Mouse (Mus musculus) lung, adult 18-20 months (tissue): Measurements from ENCODE around the gene Spg11.

Experiments
- DNase-seq, 2 experiments: peaks; one replicate each; pipeline ENCODE4 v3.0.0; 2022; ENCODE audit warnings: mixed read lengths in 2 of 2

The Spg11 gene

DNA sequence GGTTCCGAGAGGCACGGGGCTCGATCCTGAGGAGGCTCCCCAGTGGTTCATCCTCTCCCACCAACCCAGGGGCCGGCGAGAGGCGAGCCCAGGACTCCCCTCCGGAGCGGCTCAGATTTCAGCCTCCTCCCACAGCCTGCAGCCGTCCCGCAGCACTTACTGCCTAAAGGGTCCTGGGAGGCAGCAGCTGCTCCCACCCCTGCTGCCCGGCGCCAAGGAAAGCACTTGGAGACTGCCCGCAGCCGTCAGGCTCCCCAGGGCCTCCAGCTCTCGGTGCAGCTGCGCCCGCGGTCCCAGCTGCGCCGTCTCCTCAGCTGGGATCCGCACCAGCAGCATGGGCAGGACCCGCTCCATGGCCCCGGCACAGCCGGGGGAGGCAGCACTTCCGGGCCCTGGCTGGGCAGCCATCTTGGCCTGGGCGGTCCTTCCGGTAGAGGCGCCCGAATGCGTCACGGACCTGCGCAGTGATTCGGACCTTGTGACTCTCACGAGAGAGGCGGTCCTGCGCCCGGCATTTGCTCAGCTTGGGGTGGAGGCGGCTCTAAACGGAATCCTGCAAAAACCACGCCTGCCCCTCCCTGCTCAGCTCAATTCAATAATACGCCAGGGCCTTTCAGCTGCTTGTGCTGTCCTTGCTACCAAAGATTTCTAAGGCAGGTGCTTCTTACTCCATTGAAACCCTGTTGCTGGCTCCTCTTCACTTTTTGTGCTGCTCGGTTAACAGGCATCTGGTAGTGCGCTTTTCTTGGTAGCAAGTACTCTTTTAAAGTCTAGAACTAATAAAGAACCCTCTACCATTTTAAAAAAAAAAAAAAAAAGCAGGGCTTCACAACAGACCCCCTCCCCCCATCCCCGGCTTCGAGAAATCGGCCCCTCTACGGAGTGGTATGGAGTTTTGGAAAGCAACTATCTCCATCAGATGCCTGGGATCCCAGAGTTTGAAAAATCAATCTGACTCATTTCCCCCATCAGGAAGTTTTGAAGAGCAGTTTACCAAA is at the start of gene Spg11:
TSS of gene Spg11 (minus strand) at position 426 of the 998 bp plus-strand sequence.
- peak; percentile 98 for DNase-seq

DNA sequence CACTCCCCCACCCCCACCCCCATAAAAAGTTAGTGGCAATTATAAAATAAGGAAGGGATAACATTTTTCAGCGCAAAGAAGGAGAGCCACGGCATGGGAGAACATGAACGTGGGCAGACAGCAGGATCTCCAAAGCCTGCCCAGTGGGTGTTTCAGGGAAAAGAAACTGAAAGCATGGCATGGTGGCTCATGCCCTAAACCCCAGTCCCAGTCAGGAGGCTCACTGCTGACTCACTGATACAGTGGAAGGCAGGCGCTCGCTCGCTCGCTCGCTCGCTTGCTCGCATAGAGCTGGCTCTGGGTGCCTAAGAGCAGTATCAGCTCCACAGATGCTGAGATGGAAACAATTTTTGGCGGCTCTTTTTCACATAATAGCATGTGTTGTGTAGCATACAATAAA is 46.1 kb upstream of the Spg11 start:
- DNase-seq, result no peak

DNA sequence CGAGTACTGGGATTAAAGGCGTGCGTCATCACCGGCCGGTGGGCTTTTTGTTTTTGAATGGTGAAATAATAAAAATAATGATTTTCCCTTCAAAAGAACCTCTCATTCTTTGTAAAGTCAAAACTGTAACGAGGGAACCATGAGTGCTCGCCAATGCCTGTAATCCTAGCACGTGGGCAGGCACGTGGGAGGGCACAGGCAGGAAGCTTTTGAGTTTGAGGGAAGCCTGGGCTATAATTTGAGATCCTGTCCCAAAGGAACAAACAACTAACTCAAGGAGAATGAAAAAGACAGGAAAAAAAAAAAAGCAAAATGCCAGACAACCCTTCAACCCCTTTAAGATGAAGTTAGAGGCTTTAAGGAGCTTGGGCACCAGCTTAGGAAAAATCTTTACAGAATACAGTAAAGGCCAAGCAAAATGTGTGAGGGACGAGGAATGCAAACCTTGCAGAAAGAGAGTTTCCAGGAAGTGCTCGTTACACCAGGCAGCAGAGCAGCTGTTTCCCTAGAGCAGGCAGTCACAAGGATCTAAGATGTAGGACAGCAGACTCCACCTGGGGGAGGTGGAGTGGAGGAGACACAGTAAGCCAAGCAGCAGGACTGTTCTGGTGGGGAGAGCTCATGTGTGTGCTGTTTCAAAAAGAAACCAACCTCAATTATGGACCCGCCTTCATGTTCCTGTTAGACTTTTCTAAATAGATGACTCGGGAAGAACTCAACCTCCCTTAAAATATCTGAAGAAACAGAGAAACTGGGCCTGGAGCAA is 45.4 kb upstream of the Spg11 start:
- DNase-seq, result no peak

DNA sequence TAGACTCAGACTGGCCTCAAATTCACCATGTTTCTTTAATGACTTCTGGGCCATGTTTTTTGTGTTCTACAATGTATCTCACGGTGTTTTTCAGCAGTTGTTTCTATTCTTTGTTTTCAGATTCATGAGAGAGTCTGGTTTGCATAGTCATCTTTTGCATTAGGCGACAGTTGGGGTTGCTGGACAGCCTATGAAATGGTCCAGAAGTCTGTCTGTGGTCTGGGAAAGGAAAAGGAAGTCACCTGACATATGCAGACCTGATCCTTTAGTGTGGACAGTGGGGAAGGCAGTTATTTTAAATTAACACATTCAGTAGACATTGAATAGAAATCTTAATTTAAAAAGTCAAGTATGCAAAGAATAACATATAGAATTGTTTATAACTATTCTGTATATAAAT is 44.3 kb upstream of the Spg11 start:
- DNase-seq, result no peak

DNA sequence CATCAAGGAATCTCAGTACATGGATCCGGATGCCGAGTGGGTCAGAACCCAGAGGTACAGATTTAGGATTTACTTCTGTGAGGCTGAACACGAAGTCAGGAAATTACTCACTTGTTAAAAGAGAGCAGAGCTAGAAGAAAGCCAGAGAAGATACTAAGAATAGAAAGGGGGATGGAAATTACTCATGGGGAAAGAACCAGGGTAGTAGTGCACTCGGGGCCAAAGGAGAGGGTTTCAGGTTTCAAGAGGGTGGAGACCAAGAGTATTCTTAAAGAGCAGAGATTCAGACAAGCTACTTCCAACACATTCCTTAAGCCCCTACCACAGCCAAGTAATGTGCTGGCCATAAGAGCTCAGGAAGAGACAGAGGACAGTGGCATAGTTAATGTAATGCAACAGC is 43.4 kb upstream of the Spg11 start:
- no peak for DNase-seq

DNA sequence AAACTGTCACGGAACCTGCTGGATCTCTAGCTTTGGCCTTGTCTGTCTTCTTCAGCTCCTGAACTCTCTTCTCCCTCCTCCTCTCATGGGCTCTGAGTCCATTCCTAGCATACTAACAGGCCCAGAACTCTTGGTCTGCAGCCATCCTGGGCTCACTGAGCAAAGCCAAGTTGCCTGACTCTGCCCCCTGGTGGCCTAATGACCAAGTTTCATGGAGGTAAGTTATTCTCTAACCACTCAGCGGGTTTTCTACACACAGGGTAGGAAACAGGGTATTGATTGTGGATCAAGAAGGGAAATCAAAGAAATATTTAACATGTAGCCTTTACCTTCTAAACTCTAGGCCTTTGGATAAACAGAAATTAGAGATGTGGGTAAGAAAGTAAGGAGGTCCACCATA is 42.5 kb upstream of the Spg11 start, which contains the start of gene Trim69:
TSS of gene Trim69 (plus strand) at position 21 of the 400 bp plus-strand sequence.
- DNase-seq, result peak; percentile 81 to 85

DNA sequence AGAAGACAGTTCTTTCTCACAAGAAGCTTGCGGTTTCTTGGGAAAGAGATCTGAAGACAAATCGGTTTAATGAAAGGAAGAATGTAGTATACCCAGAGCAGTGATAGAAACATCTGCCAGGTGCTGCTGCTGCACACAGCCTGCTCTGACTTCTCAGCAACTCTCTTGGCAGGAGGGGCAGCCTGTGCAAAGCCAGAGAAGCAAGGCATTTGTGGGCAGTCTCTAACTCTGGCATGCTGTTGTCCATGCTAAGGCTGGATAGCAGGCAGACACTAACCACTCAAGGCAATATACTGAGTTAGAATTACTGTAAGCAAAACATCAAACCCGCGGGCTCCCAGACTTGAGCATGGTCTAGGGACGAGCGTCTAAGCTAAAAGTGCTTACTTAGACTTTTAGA is 41.5 kb upstream of the Spg11 start:
- DNase-seq, result no peak

DNA sequence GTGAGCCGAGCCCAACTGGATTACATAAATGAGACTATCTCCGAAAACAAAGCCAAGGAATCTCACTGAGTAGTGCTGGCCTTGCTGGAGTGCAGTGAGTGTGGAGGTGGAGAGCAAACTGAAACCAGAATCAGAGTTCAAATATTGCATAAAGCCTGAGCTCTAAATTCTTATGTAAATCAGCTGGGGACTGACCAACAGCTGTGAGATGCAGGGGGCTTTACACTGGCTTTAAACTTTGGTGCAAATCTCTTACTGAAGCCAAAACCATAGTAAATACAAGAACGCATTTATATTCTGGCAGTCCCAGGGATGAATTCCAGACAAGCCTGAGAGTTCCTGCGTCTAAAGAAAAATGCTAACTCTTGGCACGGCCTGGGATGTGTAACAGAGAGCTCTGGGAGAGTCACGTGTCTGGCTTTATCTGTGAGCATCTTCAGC is 40.2 kb upstream of the Spg11 start:
- peak in 1 of 2 experiments; percentile 33 for DNase-seq

DNA sequence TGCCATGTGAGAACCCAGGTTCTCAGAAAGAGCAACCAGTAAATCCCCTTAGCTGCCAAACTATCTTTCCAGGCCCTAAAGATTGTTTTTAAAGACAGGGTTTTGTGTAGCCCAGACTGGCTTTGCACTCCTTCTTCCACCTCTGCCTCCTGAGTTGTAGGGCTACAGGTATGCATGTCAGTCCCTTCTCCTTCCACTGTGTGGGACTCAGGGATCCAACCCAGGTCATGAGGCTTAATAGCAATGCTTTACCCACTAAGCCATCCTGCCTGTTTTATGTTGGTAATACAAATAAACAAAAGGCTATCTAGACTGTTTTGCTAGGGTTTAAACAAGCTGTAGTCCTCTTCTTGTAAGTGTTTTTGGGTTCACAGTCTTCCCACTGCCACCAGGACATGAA is 39.4 kb upstream of the Spg11 start:
- DNase-seq, result no peak

DNA sequence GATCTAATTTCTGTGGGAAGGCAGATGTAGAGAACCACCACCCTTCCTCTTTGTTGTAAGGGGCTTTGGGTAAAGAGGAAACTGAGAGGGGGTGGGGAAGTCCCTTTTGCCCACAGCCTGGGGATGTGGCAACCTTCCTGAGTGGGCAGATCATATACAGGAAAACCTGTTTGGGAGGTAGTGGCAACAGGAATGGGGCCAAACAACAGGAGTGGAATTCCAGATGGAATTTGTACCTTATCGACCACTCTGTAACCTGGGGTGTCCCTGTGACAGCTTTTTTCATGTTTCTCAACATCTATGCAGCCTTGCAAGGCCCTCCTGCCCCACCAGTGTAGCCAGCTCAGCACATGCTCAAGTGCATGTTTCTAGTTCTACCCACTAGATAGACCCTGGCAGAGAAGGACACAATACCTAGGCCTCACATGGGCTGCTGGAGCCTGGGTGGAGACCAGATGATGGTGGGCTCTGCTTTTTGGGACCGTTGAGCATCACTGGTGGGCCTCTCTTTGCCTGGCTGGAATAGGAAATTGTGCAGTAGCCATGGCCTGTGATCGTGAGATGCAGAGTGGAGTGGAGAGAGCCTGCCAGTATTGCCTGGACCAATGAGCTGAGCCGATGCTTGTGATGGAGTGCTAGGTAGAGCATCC is 38.0 kb upstream of the Spg11 start:
- DNase-seq, result peak; percentile 38 to 40

DNA sequence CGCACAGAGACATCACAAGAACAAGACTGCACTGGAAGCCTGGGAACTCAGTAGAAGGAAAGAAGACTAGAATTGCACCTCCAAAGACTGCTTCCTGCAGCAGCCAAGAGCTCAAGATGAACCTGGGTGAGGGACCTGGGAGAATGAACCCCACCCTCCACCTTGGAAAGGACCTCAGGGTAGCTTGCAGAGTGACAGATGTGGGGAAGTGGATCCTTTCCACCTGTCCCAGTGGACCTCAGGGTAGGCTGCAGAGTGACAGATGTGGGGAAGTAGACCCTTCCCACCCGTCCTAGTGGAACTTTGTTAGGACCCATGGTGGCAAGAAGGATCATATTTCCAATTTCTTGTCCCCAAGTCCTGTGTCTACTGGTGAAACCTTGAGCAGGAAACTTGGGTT is 37.1 kb upstream of the Spg11 start:
- no peak for DNase-seq

DNA sequence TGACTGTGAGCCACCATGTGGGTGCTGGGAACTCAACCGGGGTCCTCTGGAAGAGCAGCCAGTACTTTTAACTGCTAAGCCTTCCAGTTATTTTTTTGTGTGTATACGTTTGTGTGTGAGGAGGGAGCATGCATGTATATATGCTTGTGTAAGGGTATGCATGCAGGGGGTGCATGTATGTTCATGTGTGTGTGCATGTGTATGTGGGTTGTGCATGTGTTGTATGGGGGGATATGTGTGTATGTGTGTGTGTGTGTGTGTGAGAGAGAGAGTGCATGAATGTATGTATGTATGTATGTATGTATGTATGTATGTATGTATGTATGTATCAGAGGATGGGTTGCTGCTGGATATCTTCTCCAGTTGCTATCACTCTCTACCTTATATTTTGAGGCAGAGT is 36.3 kb upstream of the Spg11 start:
- no peak for DNase-seq

DNA sequence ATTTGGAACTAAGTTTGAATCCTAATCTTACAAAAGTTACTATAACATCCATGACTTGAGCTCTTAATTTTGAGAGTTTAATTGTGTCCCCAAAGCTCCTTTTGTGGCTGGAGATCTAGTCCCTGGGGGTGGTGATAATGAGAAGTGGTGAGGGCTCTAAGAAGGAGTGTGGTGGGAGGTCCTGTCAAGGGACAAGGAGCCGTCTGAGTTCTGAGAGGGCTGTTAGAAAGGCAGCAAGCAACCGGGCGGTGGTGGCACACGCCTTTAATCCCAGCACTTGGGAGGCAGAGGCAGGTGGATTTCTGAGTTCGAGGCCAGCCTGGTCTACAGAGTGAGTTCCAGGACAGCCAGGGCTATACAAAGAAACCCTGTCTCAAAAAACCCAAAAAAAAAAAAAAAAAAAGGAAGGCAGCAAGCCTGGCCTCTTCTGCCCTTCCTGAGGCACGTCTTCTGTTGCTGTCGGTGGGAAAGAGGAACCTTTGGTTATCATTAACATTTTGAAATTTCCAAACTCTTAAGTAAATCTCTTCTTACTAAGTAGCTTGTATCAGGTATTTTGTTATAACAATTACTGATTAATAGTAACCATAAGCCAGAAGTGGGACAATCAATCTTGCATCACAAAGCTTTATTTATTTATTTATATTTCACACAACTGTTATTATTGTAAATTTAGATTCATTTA is 35.6 kb upstream of the Spg11 start:
- no peak for DNase-seq

DNA sequence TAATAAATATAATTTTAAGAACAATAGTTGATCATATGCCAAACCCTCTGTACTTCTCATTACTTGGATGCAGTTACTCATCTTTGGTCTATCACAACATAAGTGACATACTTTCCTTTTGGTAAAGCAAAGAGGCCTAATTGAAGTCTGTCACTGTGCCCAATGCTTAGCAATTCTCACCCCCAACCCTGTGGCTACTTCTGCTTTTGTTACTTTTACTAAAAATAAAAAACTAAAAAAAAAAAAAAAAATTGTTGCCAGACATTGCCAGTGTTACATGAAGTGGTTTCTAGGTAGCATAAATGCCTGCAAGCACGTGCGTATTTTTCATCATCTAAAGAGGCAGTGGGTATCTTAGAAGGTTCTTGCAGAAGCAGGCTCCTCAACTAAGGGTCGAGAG is 34.7 kb upstream of the Spg11 start:
- no peak for DNase-seq

DNA sequence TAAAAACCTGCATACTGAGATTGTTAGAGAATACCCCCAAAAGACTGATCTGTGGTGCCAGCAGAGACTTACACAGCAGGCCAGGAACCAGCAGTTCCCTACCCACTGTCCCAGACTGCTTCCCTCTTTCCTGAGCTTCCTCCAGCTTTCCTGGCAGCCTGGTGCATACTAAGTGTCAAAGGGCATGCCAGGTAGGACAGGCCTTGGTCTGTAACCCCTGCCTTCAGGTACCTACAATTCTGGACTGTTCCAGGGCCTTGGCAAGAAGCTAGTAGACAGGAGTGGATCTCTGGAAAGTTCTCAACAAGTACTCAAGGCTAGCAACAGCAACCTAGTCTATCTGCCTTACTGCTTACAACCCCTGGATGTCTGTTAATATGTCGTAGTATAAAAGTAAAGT is 33.0 kb upstream of the Spg11 start:
- DNase-seq, result no peak

DNA sequence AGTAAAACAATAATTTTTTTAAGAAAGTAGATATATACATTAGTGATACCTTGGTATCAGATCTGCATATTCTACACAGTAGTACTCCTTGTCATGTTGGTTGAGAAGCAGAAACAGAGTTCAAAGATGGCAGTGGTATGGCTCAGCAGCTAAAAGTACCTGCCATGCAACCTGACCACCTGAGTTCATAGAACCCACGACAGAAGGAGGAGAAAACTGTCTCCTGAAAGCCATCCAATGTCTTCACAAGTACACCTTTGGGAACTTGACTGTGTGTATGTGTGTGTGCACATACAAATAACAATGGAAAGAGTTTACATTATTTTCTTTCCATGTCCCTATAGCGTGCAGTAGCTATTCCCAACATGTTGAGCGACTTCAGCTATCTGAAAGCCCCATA is 31.5 kb upstream of the Spg11 start:
- no peak for DNase-seq

DNA sequence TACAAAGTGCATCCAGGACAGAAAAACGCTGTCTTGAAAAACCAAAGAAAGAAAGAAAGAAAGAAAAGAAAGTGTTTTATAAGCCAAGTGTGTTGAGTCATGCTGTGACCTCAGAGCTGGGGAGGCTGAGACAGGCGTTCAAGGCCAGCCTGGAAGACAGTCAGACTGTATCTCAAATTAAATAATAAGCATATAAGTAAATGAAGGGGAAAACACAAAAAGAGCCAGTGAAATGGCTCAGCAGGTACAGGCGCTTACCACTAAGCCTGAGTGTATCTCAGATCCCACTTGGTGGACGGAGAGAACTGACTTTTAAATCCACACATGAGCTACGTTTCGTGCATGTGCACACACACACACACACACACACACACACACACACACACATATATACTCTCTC is 31.1 kb upstream of the Spg11 start:
- DNase-seq, result no peak

DNA sequence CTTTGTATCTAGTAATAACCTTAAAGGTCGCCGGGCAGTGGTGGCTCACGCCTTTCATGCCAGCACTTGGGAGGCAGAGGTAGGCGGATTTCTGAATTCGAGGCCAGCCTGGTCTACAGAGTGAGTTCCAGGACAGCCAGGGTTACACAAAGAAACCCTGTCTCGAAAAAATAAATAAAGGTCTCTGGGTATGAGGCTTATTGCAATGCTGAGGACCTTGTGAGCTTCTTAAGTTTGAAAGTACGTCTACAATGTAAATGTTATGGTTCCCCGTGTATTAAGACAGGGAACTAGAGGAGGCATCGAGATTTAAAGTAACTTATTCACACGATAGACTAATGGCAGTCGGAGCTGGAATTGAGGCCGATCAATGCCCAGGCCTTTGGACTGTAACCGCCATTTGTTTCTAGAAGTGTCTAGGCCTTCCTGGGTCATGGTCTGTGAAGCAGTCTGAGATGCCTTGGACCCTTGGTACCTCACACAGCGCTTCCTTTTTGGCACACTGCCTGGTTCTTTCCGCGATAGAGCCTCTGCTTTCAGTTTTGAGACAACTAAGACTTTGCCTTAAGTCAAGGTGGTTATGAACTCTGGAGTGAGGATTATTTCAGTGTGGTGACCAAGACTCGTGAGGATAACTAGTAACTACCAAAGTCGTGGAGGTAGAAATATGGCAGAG is 30.2 kb upstream of the Spg11 start:
- DNase-seq, result peak; percentile 85 to 87

DNA sequence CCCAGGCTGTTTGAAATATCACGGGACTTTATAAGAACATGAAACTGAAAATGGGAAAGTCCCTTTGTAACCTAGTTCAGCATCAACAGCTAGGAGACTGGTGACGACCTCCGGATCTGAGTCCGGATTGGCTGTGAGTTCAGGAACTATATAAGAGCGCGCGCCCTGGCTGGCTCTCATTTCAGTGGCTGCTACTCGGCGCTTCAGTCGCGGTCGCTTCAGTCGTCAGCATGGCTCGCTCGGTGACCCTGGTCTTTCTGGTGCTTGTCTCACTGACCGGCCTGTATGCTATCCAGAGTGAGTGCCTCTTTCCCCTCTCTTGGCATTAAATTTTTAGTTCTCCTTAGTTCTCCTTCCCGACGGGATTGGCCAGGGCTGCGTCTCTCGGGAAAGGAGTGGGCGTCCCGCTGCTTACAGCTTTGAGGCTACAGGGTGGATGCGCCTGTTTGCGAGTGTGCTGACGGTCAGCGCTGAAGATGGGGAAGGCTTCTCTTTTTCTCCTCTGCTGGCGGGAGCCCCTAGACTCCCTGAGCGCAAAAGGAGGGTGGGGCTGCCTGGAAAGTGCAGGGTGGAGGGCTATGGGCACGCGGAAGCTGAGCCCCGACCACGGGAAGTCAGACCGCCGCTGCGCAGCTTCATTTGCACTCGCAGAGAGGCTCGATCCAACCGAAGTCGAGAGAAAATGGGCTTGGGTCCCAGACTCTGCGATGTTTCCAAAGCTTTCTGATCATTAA is 29.5 kb upstream of the Spg11 start, which contains the start of gene B2m:
TSS of gene B2m (plus strand) at position 179 of the 734 bp plus-strand sequence.
- DNase-seq, result peak; percentile 95 to 96

DNA sequence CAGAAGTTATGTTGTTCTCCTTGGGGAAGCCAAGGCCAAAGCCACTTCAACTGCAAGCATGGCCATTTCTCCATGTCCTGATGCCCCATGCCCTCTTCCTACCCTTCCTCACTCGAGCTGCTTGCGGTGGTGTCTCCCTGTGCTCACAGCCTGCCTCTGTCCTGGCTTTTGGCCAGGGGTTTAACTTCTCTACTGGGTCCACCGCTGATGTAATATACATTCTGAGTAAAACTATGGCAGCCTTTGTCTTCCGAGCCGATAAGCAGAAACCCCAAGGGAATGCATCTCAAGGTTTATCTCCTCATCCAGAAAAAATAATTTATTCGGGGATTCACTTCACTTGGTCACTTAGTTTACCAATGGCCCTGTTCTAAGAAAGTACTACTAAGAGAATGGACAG is 28.5 kb upstream of the Spg11 start:
- peak in 1 of 2 experiments; percentile 30 for DNase-seq

DNA sequence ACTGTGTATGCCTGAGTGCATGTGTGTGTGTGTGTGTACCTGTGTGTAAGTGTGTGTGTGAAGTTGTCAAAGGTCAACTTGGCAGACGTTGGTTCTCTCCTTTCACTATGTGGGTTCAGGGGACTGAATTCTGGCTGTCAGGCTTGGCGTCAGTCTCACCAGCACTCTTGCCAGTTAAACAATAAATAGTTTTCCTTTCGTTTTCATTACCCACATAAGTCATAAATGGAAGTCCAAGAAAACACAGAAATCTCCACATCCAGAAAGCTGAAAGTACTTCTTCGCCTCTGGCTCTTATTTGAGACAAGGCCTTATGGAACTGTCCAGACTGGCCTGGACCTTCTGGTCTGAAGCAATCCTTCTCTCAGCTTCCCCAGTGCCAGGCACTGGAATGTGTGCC is 27.6 kb upstream of the Spg11 start:
- no peak for DNase-seq
